ENCODE assay signal across 19 mouse cellular contexts in the genomic region with DNA sequence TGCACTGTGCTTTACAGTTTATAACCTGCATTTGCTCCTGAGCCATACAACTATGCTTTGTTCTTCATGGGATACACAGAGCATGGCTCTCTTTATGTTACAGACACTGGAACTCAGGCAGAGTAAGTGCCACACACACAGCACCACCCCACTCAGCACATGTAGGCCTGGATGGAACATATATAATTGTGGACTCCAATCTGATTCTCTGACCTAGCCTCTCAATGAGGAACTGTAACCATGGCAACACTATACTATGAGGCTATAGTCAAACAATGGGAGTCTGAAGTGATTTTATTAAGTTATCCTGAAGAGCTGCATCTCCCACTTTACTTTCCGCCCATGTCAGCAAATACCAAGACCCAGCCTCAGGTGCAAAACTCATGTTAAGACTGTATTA. TPM values are rescaled to one million over a fixed set of nuclear protein-coding genes. Genes with fewer than 3 reads are reported as not detected.
"Had no signal": no experiment of that assay in that cellular context is flagged by ENCODE, and none has a peak within 500 bp of the region (broad histone marks: within the 10 kb centered on the region; RNA-seq: fewer than 3 reads in every experiment).

No protein-coding gene starts in this region.

- H3K9ac ChIP-seq: liver, embryonic 15.5 days; liver, postnatal 0 days; lung, embryonic 15.5 days; neural tube, embryonic 12.5 days; stomach, embryonic 15.5 days had no signal

- H3K4me1 ChIP-seq: liver, embryonic 15.5 days; lung, embryonic 15.5 days; megakaryocyte, embryonic 14.5 days; neural tube, embryonic 12.5 days; stomach, embryonic 15.5 days had no signal

- ATAC-seq: liver, postnatal 0 days; lung, postnatal 0 days had no signal

- H3K27me3 ChIP-seq: liver, embryonic 15.5 days; lung, embryonic 15.5 days; megakaryocyte, embryonic 14.5 days; neural tube, embryonic 12.5 days; stomach, embryonic 15.5 days had no signal

- H3K36me3 ChIP-seq: liver, embryonic 15.5 days; lung, embryonic 15.5 days; neural tube, embryonic 12.5 days; stomach, embryonic 15.5 days had no signal

- H3K9me3 ChIP-seq: liver, embryonic 15.5 days; lung, embryonic 15.5 days; megakaryocyte, embryonic 14.5 days; neural tube, embryonic 12.5 days; stomach, embryonic 15.5 days had no signal

- H3K4me3 ChIP-seq: liver, embryonic 15.5 days; lung, embryonic 15.5 days; megakaryocyte, embryonic 14.5 days; neural tube, embryonic 12.5 days; stomach, embryonic 15.5 days had no signal

- H3K4me2 ChIP-seq: liver, embryonic 15.5 days; lung, embryonic 15.5 days; midbrain, embryonic 11.5 days; neural tube, embryonic 12.5 days; stomach, embryonic 15.5 days had no signal

- DNase-seq: liver, postnatal 0 days; lung, adult 2 months; lung, postnatal 14 days; lung, postnatal 36 days; right cerebral cortex, postnatal 14 days; thymus, adult 2 months; thymus, postnatal 25 days; thymus, postnatal 4 days had no signal

- H3K27ac ChIP-seq: liver, embryonic 15.5 days; lung, embryonic 15.5 days; macrophage; neural tube, embryonic 12.5 days; stomach, embryonic 15.5 days; stomach, postnatal 0 days had no signal

RNA-seq across cellular contexts. Expression of a gene that starts 30.6 kb away (rescaled TPM):
- total RNA-seq: monocyte, adult 5-6 weeks; neutrophil, adult 5-6 weeks had no signal
